Mouse (Mus musculus): ENCODE measurements around the gene Tmem150b. TPM values are rescaled to one million over a fixed set of nuclear protein-coding genes. Genes with fewer than 3 reads are reported as not detected.

Gene Tmem150b
- not detected for polyA plus RNA-seq (2014; fragmentation: Illumina TruSeq; extraction: RNeasy Lipid Tissue Mini Kit (QIAGEN cat#74804))

DNA sequence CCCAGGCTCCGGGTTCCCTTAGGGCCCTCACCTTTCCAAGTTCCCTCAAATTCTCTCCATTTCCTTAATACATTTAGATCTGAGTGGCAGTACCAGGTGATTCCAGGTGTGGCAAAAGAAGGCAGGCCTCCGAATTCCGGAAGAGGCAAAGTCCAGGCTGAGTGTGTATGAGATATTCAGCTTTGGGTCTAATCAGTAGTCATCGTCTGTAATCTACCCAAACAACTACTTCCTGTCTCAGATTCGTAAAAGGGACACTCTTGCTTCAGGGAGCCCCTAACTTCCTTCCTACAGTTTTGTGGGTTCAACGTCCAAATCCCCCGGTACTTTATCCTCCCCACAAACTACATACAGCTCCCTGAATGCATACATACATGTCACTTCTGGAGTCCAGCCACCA is at the start of gene Tmem150b:
Gene Tmem150b (minus strand): TSS at position 81 of the 400 bp plus-strand sequence.

DNA sequence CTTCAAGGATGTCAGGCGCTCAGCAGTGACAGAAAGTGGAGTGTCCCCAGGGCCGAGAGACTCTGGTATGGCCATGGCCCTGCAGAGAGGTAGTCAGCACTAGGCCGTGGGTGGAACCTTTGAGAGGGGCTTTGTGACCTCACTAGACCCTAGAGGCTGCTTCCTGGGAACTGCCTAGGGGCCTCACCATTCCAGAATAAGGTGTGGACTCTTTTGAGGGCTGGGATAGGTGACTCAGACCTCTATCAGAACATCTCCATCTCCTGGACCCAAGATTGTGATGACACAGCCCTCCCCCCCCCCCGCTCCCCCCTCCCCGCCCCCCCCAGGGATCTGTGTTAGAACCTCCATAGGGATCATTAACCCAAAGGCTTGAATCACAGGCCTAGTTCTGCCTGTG is 46.2 kb upstream of the Tmem150b start, which contains the start of gene Fam71e2:
Gene Fam71e2 (minus strand): TSS at position 101 of the 400 bp plus-strand sequence.

DNA sequence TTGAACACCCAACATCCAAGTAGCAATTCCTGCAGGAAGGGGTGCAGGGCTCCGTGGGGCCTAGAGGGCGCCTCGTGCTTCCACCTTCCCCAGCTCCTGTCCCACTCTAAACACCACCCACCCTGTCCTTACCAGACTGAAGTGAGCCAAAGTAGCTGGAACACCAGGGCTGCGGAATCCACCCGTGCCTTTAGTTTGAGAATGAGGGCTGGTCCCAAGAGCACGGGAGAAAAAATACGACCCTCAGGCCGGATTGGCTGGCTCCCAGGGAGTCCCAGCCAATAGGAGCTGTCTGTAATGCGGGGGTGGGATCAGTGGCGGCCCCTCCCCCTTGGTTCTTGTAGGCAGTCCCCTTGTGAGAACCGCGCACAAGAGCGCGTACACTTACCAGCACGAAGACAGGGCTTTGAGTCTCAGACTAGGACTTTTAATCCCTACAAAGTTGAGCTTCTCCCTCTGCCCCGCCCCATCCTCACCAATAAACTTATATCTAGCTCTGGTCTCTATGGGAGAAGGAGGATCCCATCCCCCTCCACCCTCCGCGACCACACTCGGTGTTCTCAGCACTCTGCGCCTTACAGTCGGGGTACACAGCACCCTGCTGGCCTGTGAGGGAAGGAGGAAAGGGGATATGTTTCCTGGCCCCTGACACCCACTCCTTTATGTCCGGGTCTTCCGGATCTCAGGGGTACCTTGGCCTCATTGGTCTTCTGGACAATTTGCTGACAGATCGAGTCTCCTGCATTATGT is 27.9 kb upstream of the Tmem150b start, which contains the start of gene Cox6b2:
Gene Cox6b2 (minus strand): TSS at position 274 of the 750 bp plus-strand sequence.

DNA sequence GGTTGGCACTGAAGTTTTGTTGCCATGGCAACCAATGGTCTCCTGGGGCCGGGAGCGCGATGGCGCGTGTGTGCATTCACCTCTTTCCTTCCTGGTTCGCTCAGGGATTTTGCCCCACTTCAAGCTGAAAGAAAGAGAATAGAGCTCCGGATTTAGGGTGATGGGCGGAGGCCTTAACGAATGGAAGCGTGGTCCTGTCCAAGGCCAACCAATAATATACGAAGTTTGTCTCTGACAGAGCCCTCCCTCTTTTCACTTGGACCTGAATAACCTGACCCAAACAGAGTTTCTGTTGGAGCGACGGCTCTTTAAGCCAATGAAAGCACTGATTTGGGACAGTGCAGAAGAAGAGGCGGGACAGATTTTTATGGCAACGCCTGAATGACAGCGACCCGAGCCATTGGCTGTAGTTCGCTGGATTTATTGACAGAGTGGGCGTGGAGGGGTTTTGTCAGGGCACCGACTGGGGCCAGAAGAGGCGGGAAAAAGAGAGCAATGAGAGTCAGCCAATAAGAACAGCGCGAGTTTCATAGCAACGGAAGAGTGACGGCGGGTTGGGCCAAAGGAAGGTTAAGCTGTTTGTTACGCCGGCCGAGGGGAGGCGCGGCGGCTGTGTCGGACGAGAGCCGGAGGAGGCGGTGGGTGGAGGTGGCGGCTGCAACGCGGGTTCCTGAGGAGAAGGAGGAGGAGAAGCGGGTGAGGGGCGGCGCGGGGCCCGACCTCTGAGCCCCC is 14.7 kb upstream of the Tmem150b start, which contains the start of gene Kmt5c:
Gene Kmt5c (plus strand): TSS at position 572 of the 732 bp plus-strand sequence.

DNA sequence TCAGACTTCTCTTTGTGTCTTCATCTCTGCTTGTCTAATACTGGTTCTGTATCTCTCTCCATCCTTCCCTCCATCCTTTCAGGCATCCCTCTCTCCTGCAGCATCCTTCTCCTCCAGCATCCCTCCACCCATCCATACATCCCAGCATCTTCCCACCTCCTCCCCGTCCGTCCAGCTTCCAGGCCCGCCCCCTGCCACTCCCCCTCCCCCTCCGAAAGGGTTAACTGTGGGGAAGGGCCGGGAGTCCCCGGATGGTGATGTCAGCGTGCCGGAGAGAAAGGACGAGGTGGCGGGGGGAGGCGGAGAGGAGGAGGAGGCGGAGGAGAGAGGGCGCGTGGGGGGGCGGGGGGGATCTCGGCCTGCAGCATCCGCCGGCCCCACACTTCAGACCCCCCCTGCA is 34.7 kb downstream of the Tmem150b start, which contains the start of gene Brsk1:
Gene Brsk1 (plus strand): TSS at position 218 of the 400 bp plus-strand sequence.

DNA sequence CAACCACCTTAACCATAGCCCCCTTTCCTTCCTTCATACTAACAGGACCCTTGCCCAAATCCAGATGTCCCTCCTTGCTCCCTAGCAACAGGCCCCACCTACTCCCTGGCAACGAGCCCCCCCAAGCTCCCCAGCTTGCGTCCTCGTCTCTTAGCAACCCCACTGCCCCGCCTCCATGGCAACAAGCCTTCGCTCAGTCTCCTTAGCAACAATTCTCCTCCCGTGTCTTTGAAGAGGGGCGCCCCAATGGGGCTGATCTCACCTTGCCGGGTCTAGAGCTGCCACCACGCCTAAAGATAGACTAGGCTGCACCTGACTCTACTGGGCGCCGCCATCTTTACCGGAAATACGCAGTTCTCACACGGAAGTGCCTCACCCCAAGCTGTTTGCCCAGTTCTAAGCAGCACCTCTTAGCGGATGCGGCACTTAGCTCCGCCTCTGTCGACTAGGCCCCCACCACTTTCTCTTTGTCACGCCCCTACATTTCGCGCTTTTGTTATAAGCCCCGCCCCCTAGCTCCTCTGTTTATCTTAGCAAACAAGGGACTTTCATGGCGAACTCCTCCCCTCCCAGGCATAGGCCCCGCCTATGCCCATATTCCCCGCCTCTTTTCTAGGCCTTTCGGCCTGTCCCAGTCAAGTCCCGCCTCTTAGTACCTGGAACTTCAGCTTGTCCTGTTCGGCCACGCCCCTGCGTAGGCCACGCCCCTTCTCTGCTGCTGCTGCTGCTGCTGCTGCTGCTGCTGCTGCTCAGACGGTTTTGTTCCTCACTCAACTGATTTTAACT is 40.2 kb downstream of the Tmem150b start, which contains the start of gene Hspbp1:
Gene Hspbp1 (minus strand): TSS at position 437 of the 786 bp plus-strand sequence.

DNA sequence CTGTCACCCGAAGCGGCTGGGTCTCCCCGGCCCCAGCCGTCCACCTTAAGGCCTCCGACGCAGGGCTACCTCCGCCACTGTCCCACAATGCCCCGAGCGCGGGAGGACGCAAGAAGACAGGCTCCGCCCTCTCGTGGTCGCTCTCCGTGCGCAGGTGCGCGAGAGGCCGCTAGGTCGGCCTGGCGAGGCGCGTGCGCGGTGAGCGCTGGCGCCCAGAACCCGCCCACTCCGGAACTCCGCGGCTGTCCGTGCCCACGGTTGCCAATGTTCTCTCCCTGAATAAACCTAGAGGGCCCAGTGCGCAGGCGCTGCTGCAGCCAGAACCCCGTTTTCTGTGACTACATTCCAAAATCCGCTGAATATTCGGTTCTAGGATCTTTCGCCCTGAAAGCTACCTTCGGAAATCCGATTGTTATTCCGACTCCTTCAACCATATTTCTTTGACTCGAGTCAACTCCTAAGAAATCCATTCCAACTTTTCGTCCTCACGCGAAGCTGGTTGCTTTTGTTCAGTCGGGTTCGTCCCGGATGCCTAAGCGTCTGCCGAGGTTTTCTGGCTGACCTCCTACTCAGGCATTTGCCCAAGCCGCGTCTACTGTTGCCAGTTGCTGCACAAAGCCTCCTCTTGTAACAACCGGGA is 66.0 kb downstream of the Tmem150b start, which contains the start of gene Ppp6r1:
Gene Ppp6r1 (minus strand): TSS at position 108 of the 640 bp plus-strand sequence.

Other genes starting within 250 kb of the Tmem150b start
- 3.7 TPM for gene Ppp1r12c, start 223.6 kb downstream of the Tmem150b start, polyA plus RNA-seq (2014; fragmentation: Illumina TruSeq; extraction: RNeasy Lipid Tissue Mini Kit (QIAGEN cat#74804))
- gene Tnnt1, start 208.9 kb downstream of the Tmem150b start, polyA plus RNA-seq (2014; fragmentation: Illumina TruSeq; extraction: RNeasy Lipid Tissue Mini Kit (QIAGEN cat#74804)), result 0.74 TPM
- gene Tnni3, start 201.0 kb downstream of the Tmem150b start, polyA plus RNA-seq (2014; fragmentation: Illumina TruSeq; extraction: RNeasy Lipid Tissue Mini Kit (QIAGEN cat#74804)), result 9.6 TPM
- gene Dnaaf3, start 192.8 kb downstream of the Tmem150b start, polyA plus RNA-seq (2014; fragmentation: Illumina TruSeq; extraction: RNeasy Lipid Tissue Mini Kit (QIAGEN cat#74804)), result not detected
- gene Syt5, start 177.7 kb downstream of the Tmem150b start, polyA plus RNA-seq (2014; fragmentation: Illumina TruSeq; extraction: RNeasy Lipid Tissue Mini Kit (QIAGEN cat#74804)), result 0.26 TPM
- gene Ptprh, start 121.2 kb downstream of the Tmem150b start, polyA plus RNA-seq (2014; fragmentation: Illumina TruSeq; extraction: RNeasy Lipid Tissue Mini Kit (QIAGEN cat#74804)), result not detected
- gene Tmem86b, start 93.8 kb downstream of the Tmem150b start, polyA plus RNA-seq (2014; fragmentation: Illumina TruSeq; extraction: RNeasy Lipid Tissue Mini Kit (QIAGEN cat#74804)), result not detected
- gene Ppp6r1, start 66.2 kb downstream of the Tmem150b start, polyA plus RNA-seq (2014; fragmentation: Illumina TruSeq; extraction: RNeasy Lipid Tissue Mini Kit (QIAGEN cat#74804)), result 10.6 TPM
- gene Hspbp1, start 40.2 kb downstream of the Tmem150b start, polyA plus RNA-seq (2014; fragmentation: Illumina TruSeq; extraction: RNeasy Lipid Tissue Mini Kit (QIAGEN cat#74804)), result not detected
- 0.40 TPM for gene Brsk1, start 34.6 kb downstream of the Tmem150b start, polyA plus RNA-seq (2014; fragmentation: Illumina TruSeq; extraction: RNeasy Lipid Tissue Mini Kit (QIAGEN cat#74804))
- 1.2 TPM for gene Kmt5c, start 14.9 kb upstream of the Tmem150b start, polyA plus RNA-seq (2014; fragmentation: Illumina TruSeq; extraction: RNeasy Lipid Tissue Mini Kit (QIAGEN cat#74804))
- gene Cox6b2, start 27.8 kb upstream of the Tmem150b start, polyA plus RNA-seq (2014; fragmentation: Illumina TruSeq; extraction: RNeasy Lipid Tissue Mini Kit (QIAGEN cat#74804)), result not detected
- gene Fam71e2, start 46.1 kb upstream of the Tmem150b start, polyA plus RNA-seq (2014; fragmentation: Illumina TruSeq; extraction: RNeasy Lipid Tissue Mini Kit (QIAGEN cat#74804)), result not detected
- gene Il11, start 57.6 kb upstream of the Tmem150b start, polyA plus RNA-seq (2014; fragmentation: Illumina TruSeq; extraction: RNeasy Lipid Tissue Mini Kit (QIAGEN cat#74804)), result not detected
- not detected for gene Tmem190, start 57.7 kb upstream of the Tmem150b start, polyA plus RNA-seq (2014; fragmentation: Illumina TruSeq; extraction: RNeasy Lipid Tissue Mini Kit (QIAGEN cat#74804))
- 0.46 TPM for gene Tmem238, start 64.4 kb upstream of the Tmem150b start, polyA plus RNA-seq (2014; fragmentation: Illumina TruSeq; extraction: RNeasy Lipid Tissue Mini Kit (QIAGEN cat#74804))
- 14.1 TPM for gene Rpl28, start 67.6 kb upstream of the Tmem150b start, polyA plus RNA-seq (2014; fragmentation: Illumina TruSeq; extraction: RNeasy Lipid Tissue Mini Kit (QIAGEN cat#74804))
- gene Ube2s, start 87.3 kb upstream of the Tmem150b start, polyA plus RNA-seq (2014; fragmentation: Illumina TruSeq; extraction: RNeasy Lipid Tissue Mini Kit (QIAGEN cat#74804)), result 2.0 TPM
- gene Shisa7, start 119.4 kb upstream of the Tmem150b start, polyA plus RNA-seq (2014; fragmentation: Illumina TruSeq; extraction: RNeasy Lipid Tissue Mini Kit (QIAGEN cat#74804)), result 0.57 TPM
- gene Isoc2b, start 145.0 kb upstream of the Tmem150b start, polyA plus RNA-seq (2014; fragmentation: Illumina TruSeq; extraction: RNeasy Lipid Tissue Mini Kit (QIAGEN cat#74804)), result 1.9 TPM
- 1.7 TPM for gene Isoc2a, start 151.9 kb upstream of the Tmem150b start, polyA plus RNA-seq (2014; fragmentation: Illumina TruSeq; extraction: RNeasy Lipid Tissue Mini Kit (QIAGEN cat#74804))
- gene Gm36210, start 181.3 kb upstream of the Tmem150b start, polyA plus RNA-seq (2014; fragmentation: Illumina TruSeq; extraction: RNeasy Lipid Tissue Mini Kit (QIAGEN cat#74804)), result not detected
- not detected for gene Zfp628, start 190.0 kb upstream of the Tmem150b start, polyA plus RNA-seq (2014; fragmentation: Illumina TruSeq; extraction: RNeasy Lipid Tissue Mini Kit (QIAGEN cat#74804))
- 0.57 TPM for gene Nat14, start 196.8 kb upstream of the Tmem150b start, polyA plus RNA-seq (2014; fragmentation: Illumina TruSeq; extraction: RNeasy Lipid Tissue Mini Kit (QIAGEN cat#74804))
- 0.14 TPM for gene Ssc5d, start 200.5 kb upstream of the Tmem150b start, polyA plus RNA-seq (2014; fragmentation: Illumina TruSeq; extraction: RNeasy Lipid Tissue Mini Kit (QIAGEN cat#74804))
- 0.40 TPM for gene Sbk2, start 239.2 kb upstream of the Tmem150b start, polyA plus RNA-seq (2014; fragmentation: Illumina TruSeq; extraction: RNeasy Lipid Tissue Mini Kit (QIAGEN cat#74804))
- gene Sbk3, start 245.9 kb upstream of the Tmem150b start, polyA plus RNA-seq (2014; fragmentation: Illumina TruSeq; extraction: RNeasy Lipid Tissue Mini Kit (QIAGEN cat#74804)), result 0.51 TPM